Comparison of ENCODE assay signal across 7 mouse cellular contexts in genomic region chr11:52345939-52346634, GRCm38 (mm10). TPM values are rescaled to one million over a fixed set of nuclear protein-coding genes. Genes with fewer than 3 reads are reported as not detected.
A peak's percentile ranks its signal among the peaks of the same experiment; 100 is the strongest.
DNase-seq lines count a peak whose midpoint lies in the region; ATAC-seq lines count a peak whose summit lies in the region.

No protein-coding gene starts in this region.

- ATAC-seq in intestine, embryonic 15.5 days = peak; percentile 56; the same call in 1 of the 2 replicates

- WGBS in intestine, embryonic 15.5 days = 10% methylated on average over 9 of the region's 12 CpGs
- 18% methylated on average over 11 of the region's 12 CpGs for WGBS in midbrain, embryonic 10.5 days

- intact Hi-C loops in left cerebral cortex, postnatal 25 days (cut with DNase I) = loop anchor here (10.0 kb wide), 1 partner anchor 301 kb away; no protein-coding TSS in a partner anchor

- H3K4me3 ChIP-seq in intestine, embryonic 15.5 days (replicated peaks) = peak overlapping the region; percentile 30
- H3K4me3 ChIP-seq in midbrain, embryonic 10.5 days = peak overlapping the region; percentile 43

- H3K4me1 ChIP-seq in intestine, embryonic 15.5 days (replicated peaks) = peaks cover 10% of the 10 kb centered on the region; the same call in 1 of the 2 replicates
- peaks cover 28% of the 10 kb centered on the region for H3K4me1 ChIP-seq in midbrain, embryonic 10.5 days

- H3K36me3 ChIP-seq in intestine, embryonic 15.5 days = no peaks in the 10 kb centered on the region
- H3K36me3 ChIP-seq in midbrain, embryonic 10.5 days = no peaks in the 10 kb centered on the region

- no peaks in the 10 kb centered on the region for H3K27me3 ChIP-seq in intestine, embryonic 15.5 days (replicated peaks)
- H3K27me3 ChIP-seq in midbrain, embryonic 10.5 days (ENCODE audit: low read depth, poor library complexity, severe bottlenecking) = no peaks in the 10 kb centered on the region

- 0 out of 2 replicates have a peak overlapping the region, but pooled peaks have one; percentile 13 for H3K9ac ChIP-seq in intestine, embryonic 15.5 days

- peak; percentile 83 to 86 for DNase-seq in adrenal gland, adult 18-20 months (ENCODE audit: low spot score in 2 of 2)
- peak; percentile 96 for DNase-seq in embryo, embryonic 10.5 days (ENCODE audit: low spot score)
- DNase-seq in gastrocnemius, postnatal 25 days = peak; percentile 69
- peak; percentile 89 to 96 for DNase-seq in left cerebral cortex, postnatal 25 days (ENCODE audit: low spot score in 2 of 2)
- peak; percentile 87 for DNase-seq in midbrain, embryonic 10.5 days (ENCODE audit: low spot score)
- DNase-seq in right cerebral cortex, postnatal 4 days = peak; percentile 85

- 0 out of 2 replicates have a peak overlapping the region, but pooled peaks have one; percentile 13 for H3K27ac ChIP-seq in intestine, embryonic 15.5 days
- no peak overlapping the region for H3K27ac ChIP-seq in midbrain, embryonic 10.5 days (replicated peaks)

- no peaks in the 10 kb centered on the region for H3K9me3 ChIP-seq in intestine, embryonic 15.5 days
- no peaks in the 10 kb centered on the region for H3K9me3 ChIP-seq in midbrain, embryonic 10.5 days (replicated peaks)

- H3K4me2 ChIP-seq in intestine, embryonic 15.5 days (replicated peaks) = peak overlapping the region; percentile 64

RNA-seq across cellular contexts. Expression of gene Vdac1, which starts 14.6 kb away (rescaled TPM):
- 100 to 1,000 TPM; 374 to 415 TPM for total RNA-seq in adrenal gland, adult 18-20 months (2021)
- total RNA-seq in gastrocnemius, postnatal 25 days (2021) = 1,000 to 10,000 TPM; 1,373 to 1,455 TPM
- 287 and 295 TPM in 2 replicates for polyA plus RNA-seq in intestine, embryonic 15.5 days (2015; fragmentation: Nextera tagmentation; extraction: Ambion mirVana)
- total RNA-seq in left cerebral cortex, postnatal 25 days (2021) = 100 to 1,000 TPM; 544 to 569 TPM
- polyA plus RNA-seq in midbrain, embryonic 10.5 days (2016; fragmentation: Nextera tagmentation; extraction: Ambion mirVana) = 221 and 222 TPM in 2 replicates

RNA-seq across cellular contexts. Expression of gene 9530068E07Rik, which starts 50.1 kb away (rescaled TPM):
- total RNA-seq in adrenal gland, adult 18-20 months (2021) = 100 to 1,000 TPM; 124 to 164 TPM
- 10 to 100 TPM; 42.4 to 47.6 TPM for total RNA-seq in gastrocnemius, postnatal 25 days (2021)
- polyA plus RNA-seq in intestine, embryonic 15.5 days (2015; fragmentation: Nextera tagmentation; extraction: Ambion mirVana) = 159 and 166 TPM in 2 replicates
- total RNA-seq in left cerebral cortex, postnatal 25 days (2021) = 10 to 100 TPM; 66.9 to 68.5 TPM
- polyA plus RNA-seq in midbrain, embryonic 10.5 days (2016; fragmentation: Nextera tagmentation; extraction: Ambion mirVana) = 171 and 174 TPM in 2 replicates
